Mouse (Mus musculus): ENCODE measurements around the gene Srebf2.

DNA sequence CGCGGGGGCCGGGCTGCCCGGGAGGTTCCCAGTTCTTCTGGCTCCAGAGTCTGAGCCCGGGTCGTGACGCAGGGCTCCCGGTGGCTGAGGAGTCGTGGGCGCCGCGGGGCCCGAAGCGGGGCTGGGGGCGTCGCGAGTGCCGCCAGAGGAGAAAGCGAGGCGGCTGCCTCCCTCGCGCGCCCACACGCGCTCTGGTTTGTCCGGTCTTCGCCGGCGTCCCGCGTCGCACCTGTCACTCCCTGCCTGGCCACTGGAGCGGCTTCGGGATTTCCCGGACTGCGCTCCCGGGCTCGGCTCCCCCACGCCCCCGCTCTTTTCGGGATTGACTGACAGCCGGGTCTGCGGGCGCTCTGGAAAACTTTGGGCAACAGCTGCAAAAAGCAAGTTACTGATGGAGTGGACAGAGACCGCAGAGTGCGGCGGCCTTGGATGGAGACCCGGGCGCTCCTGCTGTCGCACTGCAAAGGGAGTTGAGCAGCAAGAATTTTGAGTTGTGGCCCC, 680 bp downstream of the Srebf2 start:
- TF ChIP-seq CTCF (IDR thresholded peaks at IDR 0.05; ENCODE audit: low read depth, low read length) (no peak), POLR2A (IDR thresholded peaks at IDR 0.05; ENCODE audit: borderline replicate concordance, low read depth, low read length) (no peak)

All from bone marrow macrophage, adult 2 months (primary cell).